Mouse (Mus musculus) intestine, postnatal 0 days (tissue): ENCODE measurements around the gene Itpk1. TPM values are rescaled to one million over a fixed set of nuclear protein-coding genes. Genes with fewer than 3 reads are reported as not detected.

Source experiments
- ATAC-seq: fragments of 200-750 bp; cut with Nextera tagmentation; 2 replicates; pipeline ENCODE4 v1.8.0; 2017; ENCODE audit warnings: mild to moderate bottlenecking, moderate TSS enrichment, moderate library complexity
- H3K27ac ChIP-seq: fragments of 300-500 bp; sonication (generic); 2 replicates; pipeline ENCODE4 v1.5.1; 2014; ENCODE audit warnings: mild to moderate bottlenecking, low read depth, low read length, moderate library complexity
- H3K27me3 ChIP-seq: fragments of 300-500 bp; sonication (generic); replicated peaks from 2 replicates; pipeline ENCODE4 v1.6.1; 2014; ENCODE audit warnings: low read length, mixed read lengths; ENCODE audit not compliant: control insufficient read depth, insufficient read depth
- H3K36me3 ChIP-seq: fragments of 300-500 bp; sonication (generic); 2 replicates; pipeline ENCODE4 v1.6.1; 2014; ENCODE audit warnings: mild to moderate bottlenecking, moderate library complexity; ENCODE audit not compliant: control insufficient read depth, insufficient read depth
- H3K4me1 ChIP-seq: fragments of 300-500 bp; sonication (generic); replicated peaks from 2 replicates; pipeline ENCODE4 v1.6.1; 2014; ENCODE audit warnings: antibody characterized with exemption, low read length, mixed read lengths; ENCODE audit not compliant: control insufficient read depth, insufficient read depth
- H3K4me2 ChIP-seq: fragments of 300-500 bp; sonication (generic); replicated peaks from 2 replicates; pipeline ENCODE4 v1.6.1; 2014; ENCODE audit warnings: low read depth, mild to moderate bottlenecking, moderate library complexity
- H3K4me3 ChIP-seq: fragments of 300-500 bp; sonication (generic); 2 replicates; pipeline ENCODE4 v1.5.1; 2014; ENCODE audit warnings: low read depth, low read length
- H3K9ac ChIP-seq: fragments of 300-500 bp; sonication (generic); 2 replicates; pipeline ENCODE4 v1.6.1; 2014; ENCODE audit warnings: mild to moderate bottlenecking, low read depth, low read length
- H3K9me3 ChIP-seq: fragments of 300-500 bp; sonication (generic); 2 replicates; pipeline ENCODE4 v1.6.1; 2016; ENCODE audit warnings: mixed run types; ENCODE audit not compliant: control insufficient read depth
- CTCF ChIP-seq: sonication (generic); IDR thresholded peaks from 2 replicates; pipeline ENCODE4 v1.5.1; 2016; ENCODE audit warnings: low read depth, mild to moderate bottlenecking, control low read depth, antibody characterized with exemption, moderate library complexity
- WGBS: fragments of 180-500 bp; shearing (Covaris S2); extraction: QIAGEN DNeasy Blood & Tissue Kit; methylation state at CpG from one replicate; pipeline ENCODE4 v1.1.7; 2014; 5-methylcytosine and 5-hydroxymethylcytosine counted together
- polyA plus RNA-seq: library from polyadenylated mRNA; unstranded; fragments of >200 nt; fragmentation: Nextera tagmentation; extraction: Ambion mirVana; gene quantifications from 2 replicates; pipeline ENCODE4 v1.2.1, GENCODE M21; 2015

Itpk1 gene
- polyA plus RNA-seq, 1 experiment from 2014 or later: 56.3 TPM

DNA sequence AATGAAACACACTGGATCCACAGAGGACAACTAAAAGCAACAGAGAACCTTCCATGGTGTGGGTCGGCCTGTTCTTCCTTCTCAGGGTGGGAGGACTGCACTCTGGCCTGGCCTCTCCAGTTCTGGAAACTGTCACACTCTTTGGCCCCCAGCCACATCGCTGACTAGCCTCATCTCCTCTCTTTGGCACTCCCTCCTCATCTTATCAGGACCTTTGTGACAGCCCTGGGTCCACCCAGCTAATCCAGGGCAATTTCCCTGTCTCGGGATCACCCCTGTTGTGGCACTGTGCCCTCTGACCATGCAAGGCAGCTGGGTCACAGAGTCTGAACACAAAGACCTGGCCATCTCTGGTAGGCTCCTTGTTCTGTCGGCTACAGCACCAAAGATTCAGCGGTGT is 22.6 kb downstream of the Itpk1 start:
- no peak for TF ChIP-seq CTCF
- peaks cover 45% of the 10 kb centered on the region for H3K4me1 ChIP-seq
- H3K27ac ChIP-seq: peak overlapping the region; percentile 96
- ATAC-seq: peak; percentile 87
- no peaks in the 10 kb centered on the region for H3K9me3 ChIP-seq
- H3K27me3 ChIP-seq: no peaks in the 10 kb centered on the region
- H3K4me2 ChIP-seq: no peak overlapping the region
- no peak overlapping the region for H3K4me3 ChIP-seq
- peaks cover 7% of the 10 kb centered on the region for H3K36me3 ChIP-seq
- peak overlapping the region; percentile 22; the same call in 1 of the 2 replicates for H3K9ac ChIP-seq
- WGBS: 38% methylated on average over 5 of the region's 5 CpGs

GRCm38 (mm10) chr12:102681590-102681989 is 23.1 kb downstream of the Itpk1 start:
- H3K36me3 ChIP-seq: peaks cover 7% of the 10 kb centered on the region
- 64% methylated on average over 7 of the region's 7 CpGs for WGBS
- H3K9ac ChIP-seq: peak overlapping the region; percentile 22; the same call in 1 of the 2 replicates
- peak overlapping the region; percentile 96 for H3K27ac ChIP-seq
- H3K27me3 ChIP-seq: no peaks in the 10 kb centered on the region
- H3K4me3 ChIP-seq: no peak overlapping the region
- H3K9me3 ChIP-seq: no peaks in the 10 kb centered on the region
- H3K4me1 ChIP-seq: peaks cover 41% of the 10 kb centered on the region
- ATAC-seq: peak; percentile 60
- peak; percentile 80 for TF ChIP-seq CTCF
- peak overlapping the region; percentile 13; the same call in 1 of the 2 replicates for H3K4me2 ChIP-seq

GRCm38 (mm10) chr12:102678820-102679219 is 25.9 kb downstream of the Itpk1 start:
- H3K36me3 ChIP-seq: peaks cover 25% of the 10 kb centered on the region
- H3K9ac ChIP-seq: no peak overlapping the region
- no peaks in the 10 kb centered on the region for H3K9me3 ChIP-seq
- peak overlapping the region; percentile 35; the same call in 1 of the 2 replicates for H3K27ac ChIP-seq
- 62% methylated on average over 6 of the region's 6 CpGs for WGBS
- no peaks in the 10 kb centered on the region for H3K27me3 ChIP-seq
- no peak overlapping the region for H3K4me2 ChIP-seq
- peaks cover 26% of the 10 kb centered on the region for H3K4me1 ChIP-seq
- ATAC-seq: no peak
- TF ChIP-seq CTCF: no peak
- H3K4me3 ChIP-seq: no peak overlapping the region

DNA sequence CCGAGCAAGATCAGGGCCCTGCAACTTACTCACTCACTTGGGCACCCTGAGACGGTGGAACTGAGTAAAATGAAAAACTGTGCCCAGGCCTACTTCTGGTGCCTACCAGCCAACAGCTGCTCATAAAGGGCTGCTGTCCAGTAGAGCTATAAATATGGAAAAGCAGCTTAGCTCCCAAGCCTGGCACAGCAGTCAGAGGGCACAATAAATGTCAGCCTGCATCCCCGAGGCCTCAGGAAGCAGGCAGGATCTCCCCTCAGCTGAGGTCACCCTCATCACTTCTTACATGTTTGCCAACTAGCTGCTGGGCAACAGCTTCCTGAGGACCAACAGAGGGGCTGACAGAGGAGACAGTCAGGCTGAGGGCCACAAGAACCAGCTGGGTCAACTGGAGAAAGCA is 27.6 kb downstream of the Itpk1 start:
- no peak overlapping the region for H3K27ac ChIP-seq
- H3K4me1 ChIP-seq: peaks cover 27% of the 10 kb centered on the region
- H3K4me2 ChIP-seq: no peak overlapping the region
- H3K9me3 ChIP-seq: no peaks in the 10 kb centered on the region
- ATAC-seq: no peak
- WGBS: 82% methylated on average over 3 of the region's 3 CpGs
- TF ChIP-seq CTCF: no peak
- H3K36me3 ChIP-seq: peaks cover 26% of the 10 kb centered on the region
- H3K27me3 ChIP-seq: no peaks in the 10 kb centered on the region
- no peak overlapping the region for H3K4me3 ChIP-seq
- H3K9ac ChIP-seq: no peak overlapping the region

- ATAC-seq: no peak
- no peak for TF ChIP-seq CTCF
These were observed 30.2 kb downstream of the Itpk1 start for GRCm38 (mm10) chr12:102674556-102674955.

GRCm38 (mm10) chr12:102674123-102674522 is 30.6 kb downstream of the Itpk1 start:
- H3K9ac ChIP-seq: no peak overlapping the region
- H3K27ac ChIP-seq: no peak overlapping the region
- H3K4me2 ChIP-seq: no peak overlapping the region
- WGBS: 89% methylated on average over 13 of the region's 13 CpGs
- TF ChIP-seq CTCF: no peak
- peaks cover 26% of the 10 kb centered on the region for H3K36me3 ChIP-seq
- no peaks in the 10 kb centered on the region for H3K9me3 ChIP-seq
- H3K4me1 ChIP-seq: peaks cover 16% of the 10 kb centered on the region
- H3K4me3 ChIP-seq: no peak overlapping the region
- ATAC-seq: no peak
- H3K27me3 ChIP-seq: no peaks in the 10 kb centered on the region

More at GRCm38 (mm10) chr12:102674556-102674955, 30.2 kb downstream of the Itpk1 start:
- H3K27me3 ChIP-seq: no peaks in the 10 kb centered on the region
- H3K4me3 ChIP-seq: no peak overlapping the region
- H3K27ac ChIP-seq: no peak overlapping the region
- peaks cover 16% of the 10 kb centered on the region for H3K4me1 ChIP-seq
- no peak overlapping the region for H3K4me2 ChIP-seq
- 86% methylated on average over 10 of the region's 10 CpGs for WGBS
- H3K36me3 ChIP-seq: peaks cover 26% of the 10 kb centered on the region
- no peaks in the 10 kb centered on the region for H3K9me3 ChIP-seq
- no peak overlapping the region for H3K9ac ChIP-seq
